Mouse (Mus musculus): ENCODE measurements around the gene Nrip2. TPM values are rescaled to one million over a fixed set of nuclear protein-coding genes. Genes with fewer than 3 reads are reported as not detected.

Nrip2 gene
- total RNA-seq, 2 experiments from 2014 or later: 1.5 to 1.7 TPM

- Histone ChIP-seq H3K4me3 (no peak overlapping the region), H3K27ac (no peak overlapping the region)
- no peak for TF ChIP-seq CTCF (IDR thresholded peaks at IDR 0.05)
- DNase-seq: no peak
- intact Hi-C loops (cut with DNase I): no loop called here
Measured at GRCm38 (mm10) chr6:128432356-128432915, 33.3 kb downstream of the Nrip2 start.

- DNase-seq: no peak
- intact Hi-C loops (cut with DNase I): no loop called here
- no peak overlapping the region for H3K27ac ChIP-seq
- TF ChIP-seq CTCF (IDR thresholded peaks at IDR 0.05): no peak
- no peak overlapping the region for H3K4me3 ChIP-seq
Measured at GRCm38 (mm10) chr6:128433566-128433965, 34.5 kb downstream of the Nrip2 start.

- H3K27ac ChIP-seq: peak overlapping the region; percentile 43; the same call in 1 of the 2 replicates
- TF ChIP-seq CTCF (IDR thresholded peaks at IDR 0.05): no peak
- peak; percentile 72 for DNase-seq
- intact Hi-C loops (cut with DNase I): no loop called here
- H3K4me3 ChIP-seq: no peak overlapping the region
Measured at GRCm38 (mm10) chr6:128435474-128435873, 36.4 kb downstream of the Nrip2 start.

- intact Hi-C loops (cut with DNase I): no loop called here
- no peak overlapping the region for H3K27ac ChIP-seq
- DNase-seq: no peak
- H3K4me3 ChIP-seq: no peak overlapping the region
- no peak for TF ChIP-seq CTCF (IDR thresholded peaks at IDR 0.05)
Measured at GRCm38 (mm10) chr6:128436356-128437005, 37.4 kb downstream of the Nrip2 start.

GRCm38 (mm10) chr6:128437288-128437687 is 38.2 kb downstream of the Nrip2 start:
- peak overlapping the region; percentile 85 for H3K4me3 ChIP-seq
- H3K27ac ChIP-seq: peak overlapping the region; percentile 91
- no peak for TF ChIP-seq CTCF (IDR thresholded peaks at IDR 0.05)
- no peak for DNase-seq
- intact Hi-C loops (cut with DNase I): no loop called here

GRCm38 (mm10) chr6:128437731-128438316 is 38.7 kb downstream of the Nrip2 start:
- H3K27ac ChIP-seq: peak overlapping the region; percentile 91
- peak; percentile 80 for DNase-seq
- TF ChIP-seq CTCF (IDR thresholded peaks at IDR 0.05): no peak
- peak overlapping the region; percentile 85 for H3K4me3 ChIP-seq
- intact Hi-C loops (cut with DNase I): no loop called here

GRCm38 (mm10) chr6:128438317-128438870 is 39.3 kb downstream of the Nrip2 start, which contains the start of gene Fkbp4:
TSS of gene Fkbp4 (minus strand) at chr6:128438677.
- Histone ChIP-seq H3K27ac (peak within 1 kb of the TSS; percentile 91), H3K4me3 (peak within 1 kb of the TSS; percentile 85)
- intact Hi-C loops (cut with DNase I): no loop called here
- TF ChIP-seq CTCF (IDR thresholded peaks at IDR 0.05): peak; percentile 31
- peak; percentile 97 for DNase-seq

- DNase-seq: peak; percentile 47
- Histone ChIP-seq H3K27ac (peak overlapping the region; percentile 91), H3K4me3 (peak overlapping the region; percentile 85)
- intact Hi-C loops (cut with DNase I): no loop called here
- TF ChIP-seq CTCF (IDR thresholded peaks at IDR 0.05): no peak
Measured at GRCm38 (mm10) chr6:128438871-128439341, 39.8 kb downstream of the Nrip2 start.

- Histone ChIP-seq H3K27ac (no peak overlapping the region), H3K4me3 (no peak overlapping the region)
- TF ChIP-seq CTCF (IDR thresholded peaks at IDR 0.05): no peak
- intact Hi-C loops (cut with DNase I): no loop called here
- DNase-seq: no peak
Measured at GRCm38 (mm10) chr6:128440238-128440637, 41.1 kb downstream of the Nrip2 start.

GRCm38 (mm10) chr6:128445761-128446535 is 46.9 kb downstream of the Nrip2 start:
- intact Hi-C loops (cut with DNase I): loop anchor here (1.0 kb wide), 1 partner anchor 33 kb away; no protein-coding TSS in a partner anchor
- TF ChIP-seq CTCF (IDR thresholded peaks at IDR 0.05): peak; percentile 82
- Histone ChIP-seq H3K4me3 (peak overlapping the region; percentile 46), H3K27ac (no peak overlapping the region)
- peak; percentile 61 for DNase-seq

GRCm38 (mm10) chr6:128447063-128447462 is 48.0 kb downstream of the Nrip2 start:
- no peak for DNase-seq
- intact Hi-C loops (cut with DNase I): no loop called here
- no peak overlapping the region for H3K27ac ChIP-seq
- no peak overlapping the region for H3K4me3 ChIP-seq
- no peak for TF ChIP-seq CTCF (IDR thresholded peaks at IDR 0.05)

GRCm38 (mm10) chr6:128455835-128456605 is 56.9 kb downstream of the Nrip2 start:
- intact Hi-C loops (cut with DNase I): no loop called here
- Histone ChIP-seq H3K27ac (no peak overlapping the region), H3K4me3 (no peak overlapping the region)
- TF ChIP-seq CTCF (IDR thresholded peaks at IDR 0.05): no peak
- DNase-seq: no peak

All from gastrocnemius, adult 2 months (tissue).